Mouse (Mus musculus): ENCODE data around the gene Relt. TPM values are rescaled to one million over a fixed set of nuclear protein-coding genes. Genes with fewer than 3 reads are reported as not detected.
"Not testable (repeated sequence)": the region's sequence is repeated elsewhere in the genome, so short reads cannot be mapped to it uniquely, and the experiment has no call there.

Gene Relt
- polyA plus RNA-seq, 1 experiment from 2014 or later = 4.8 TPM

- Histone ChIP-seq H3K27me3 (ENCODE audit: insufficient read depth, low read length) (no peaks in the 10 kb centered on the region), H3K9me3 (ENCODE audit: low read length) (no peaks in the 10 kb centered on the region), H3K4me1 (ENCODE audit: insufficient read depth, low read length) (peaks cover 51% of the 10 kb centered on the region), H3K9ac (replicated peaks; ENCODE audit: low read length) (no peak overlapping the region; the same call in 1 of the 2 replicates), H3K36me3 (ENCODE audit: insufficient read depth, low read length) (no peaks in the 10 kb centered on the region), H3K27ac (ENCODE audit: low read length) (peak overlapping the region; percentile 25; the same call in 1 of the 2 replicates), H3K4me2 (replicated peaks; ENCODE audit: low read depth, low read length) (no peak overlapping the region), H3K4me3 (ENCODE audit: low read length) (no peak overlapping the region)
- WGBS = 43% methylated on average over 9 of the region's 9 CpGs
- ATAC-seq (ENCODE audit: low FRiP score, low TSS enrichment) = no peak
Observed at GRCm38 (mm10) chr7:100851481-100852356, 11.5 kb downstream of the Relt start.

GRCm38 (mm10) chr7:100849508-100849907, 13.7 kb downstream of the Relt start:
- Histone ChIP-seq H3K4me3 (ENCODE audit: low read length) (no peak overlapping the region), H3K27ac (ENCODE audit: low read length) (no peak overlapping the region), H3K9ac (replicated peaks; ENCODE audit: low read length) (no peak overlapping the region), H3K4me2 (replicated peaks; ENCODE audit: low read depth, low read length) (no peak overlapping the region), H3K4me1 (ENCODE audit: insufficient read depth, low read length) (peaks cover 35% of the 10 kb centered on the region), H3K36me3 (ENCODE audit: insufficient read depth, low read length) (no peaks in the 10 kb centered on the region), H3K9me3 (ENCODE audit: low read length) (no peaks in the 10 kb centered on the region), H3K27me3 (ENCODE audit: insufficient read depth, low read length) (no peaks in the 10 kb centered on the region)
- ATAC-seq (ENCODE audit: low FRiP score, low TSS enrichment) = no peak
- 93% methylated on average over 2 of the region's 2 CpGs for WGBS

GRCm38 (mm10) chr7:100848744-100849143, 14.5 kb downstream of the Relt start:
- H3K4me2 ChIP-seq (replicated peaks; ENCODE audit: low read depth, low read length) = no peak overlapping the region
- no peak overlapping the region for H3K4me3 ChIP-seq (ENCODE audit: low read length)
- no peaks in the 10 kb centered on the region for H3K27me3 ChIP-seq (ENCODE audit: insufficient read depth, low read length)
- H3K36me3 ChIP-seq (ENCODE audit: insufficient read depth, low read length) = no peaks in the 10 kb centered on the region
- no peaks in the 10 kb centered on the region for H3K9me3 ChIP-seq (ENCODE audit: low read length)
- no peak for ATAC-seq (ENCODE audit: low FRiP score, low TSS enrichment)
- WGBS = 36% methylated on average over 6 of the region's 6 CpGs
- H3K27ac ChIP-seq (ENCODE audit: low read length) = no peak overlapping the region
- no peak overlapping the region for H3K9ac ChIP-seq (replicated peaks; ENCODE audit: low read length)
- H3K4me1 ChIP-seq (ENCODE audit: insufficient read depth, low read length) = peaks cover 29% of the 10 kb centered on the region

GRCm38 (mm10) chr7:100847131-100847530, 16.1 kb downstream of the Relt start:
- WGBS = 89% methylated on average over 6 of the region's 6 CpGs

GRCm38 (mm10) chr7:100846033-100846432, 17.2 kb downstream of the Relt start:
- not testable (repeated sequence) for H3K27me3 ChIP-seq (ENCODE audit: insufficient read depth, low read length); ATAC-seq (ENCODE audit: low FRiP score, low TSS enrichment); H3K9me3 ChIP-seq (ENCODE audit: low read length); H3K4me3 ChIP-seq (ENCODE audit: low read length); H3K27ac ChIP-seq (ENCODE audit: low read length); H3K4me2 ChIP-seq (replicated peaks; ENCODE audit: low read depth, low read length); H3K4me1 ChIP-seq (ENCODE audit: insufficient read depth, low read length); H3K9ac ChIP-seq (replicated peaks; ENCODE audit: low read length); H3K36me3 ChIP-seq (ENCODE audit: insufficient read depth, low read length)
- 50% methylated on average over 7 of the region's 7 CpGs for WGBS

More at GRCm38 (mm10) chr7:100847131-100847530, 16.1 kb downstream of the Relt start:
- Histone ChIP-seq H3K36me3 (ENCODE audit: insufficient read depth, low read length) (no peaks in the 10 kb centered on the region), H3K27me3 (ENCODE audit: insufficient read depth, low read length) (no peaks in the 10 kb centered on the region), H3K4me1 (ENCODE audit: insufficient read depth, low read length) (peaks cover 16% of the 10 kb centered on the region), H3K4me3 (ENCODE audit: low read length) (no peak overlapping the region), H3K4me2 (replicated peaks; ENCODE audit: low read depth, low read length) (no peak overlapping the region), H3K9me3 (ENCODE audit: low read length) (no peaks in the 10 kb centered on the region), H3K27ac (ENCODE audit: low read length) (no peak overlapping the region), H3K9ac (replicated peaks; ENCODE audit: low read length) (no peak overlapping the region)
- no peak for ATAC-seq (ENCODE audit: low FRiP score, low TSS enrichment)

GRCm38 (mm10) chr7:100845412-100845811, 17.8 kb downstream of the Relt start:
- Histone ChIP-seq H3K27ac (ENCODE audit: low read length) (peak overlapping the region; percentile 59), H3K27me3 (ENCODE audit: insufficient read depth, low read length) (no peaks in the 10 kb centered on the region), H3K4me1 (ENCODE audit: insufficient read depth, low read length) (peaks cover 6% of the 10 kb centered on the region), H3K9me3 (ENCODE audit: low read length) (no peaks in the 10 kb centered on the region), H3K9ac (replicated peaks; ENCODE audit: low read length) (no peak overlapping the region), H3K4me2 (replicated peaks; ENCODE audit: low read depth, low read length) (no peak overlapping the region), H3K36me3 (ENCODE audit: insufficient read depth, low read length) (no peaks in the 10 kb centered on the region), H3K4me3 (ENCODE audit: low read length) (no peak overlapping the region)
- ATAC-seq (ENCODE audit: low FRiP score, low TSS enrichment) = peak; percentile 57; the same call in 1 of the 2 replicates
- WGBS = 13% methylated on average over 1 of the region's 1 CpGs

GRCm38 (mm10) chr7:100845026-100845400, 18.2 kb downstream of the Relt start:
- Histone ChIP-seq H3K4me3 (ENCODE audit: low read length) (no peak overlapping the region), H3K9ac (replicated peaks; ENCODE audit: low read length) (no peak overlapping the region), H3K4me2 (replicated peaks; ENCODE audit: low read depth, low read length) (no peak overlapping the region), H3K27me3 (ENCODE audit: insufficient read depth, low read length) (no peaks in the 10 kb centered on the region), H3K4me1 (ENCODE audit: insufficient read depth, low read length) (peaks cover 6% of the 10 kb centered on the region), H3K9me3 (ENCODE audit: low read length) (no peaks in the 10 kb centered on the region), H3K36me3 (ENCODE audit: insufficient read depth, low read length) (no peaks in the 10 kb centered on the region), H3K27ac (ENCODE audit: low read length) (peak overlapping the region; percentile 59)
- ATAC-seq (ENCODE audit: low FRiP score, low TSS enrichment) = no peak

- Histone ChIP-seq H3K4me2 (replicated peaks; ENCODE audit: low read depth, low read length) (no peak overlapping the region), H3K4me3 (ENCODE audit: low read length) (no peak overlapping the region), H3K9ac (replicated peaks; ENCODE audit: low read length) (no peak overlapping the region), H3K9me3 (ENCODE audit: low read length) (no peaks in the 10 kb centered on the region), H3K27me3 (ENCODE audit: insufficient read depth, low read length) (no peaks in the 10 kb centered on the region), H3K27ac (ENCODE audit: low read length) (no peak overlapping the region), H3K36me3 (ENCODE audit: insufficient read depth, low read length) (no peaks in the 10 kb centered on the region), H3K4me1 (ENCODE audit: insufficient read depth, low read length) (peaks cover 6% of the 10 kb centered on the region)
- 81% methylated on average over 2 of the region's 2 CpGs for WGBS
- ATAC-seq (ENCODE audit: low FRiP score, low TSS enrichment) = no peak
Observed at GRCm38 (mm10) chr7:100844385-100845025, 18.7 kb downstream of the Relt start.

- Histone ChIP-seq H3K4me2 (replicated peaks; ENCODE audit: low read depth, low read length) (no peak overlapping the region), H3K36me3 (ENCODE audit: insufficient read depth, low read length) (no peaks in the 10 kb centered on the region), H3K27ac (ENCODE audit: low read length) (no peak overlapping the region), H3K9me3 (ENCODE audit: low read length) (no peaks in the 10 kb centered on the region), H3K4me1 (ENCODE audit: insufficient read depth, low read length) (peaks cover 6% of the 10 kb centered on the region), H3K27me3 (ENCODE audit: insufficient read depth, low read length) (no peaks in the 10 kb centered on the region), H3K4me3 (ENCODE audit: low read length) (no peak overlapping the region), H3K9ac (replicated peaks; ENCODE audit: low read length) (no peak overlapping the region)
- ATAC-seq (ENCODE audit: low FRiP score, low TSS enrichment) = no peak
- 91% methylated on average over 2 of the region's 2 CpGs for WGBS
Observed at GRCm38 (mm10) chr7:100843866-100844265, 19.4 kb downstream of the Relt start.

- Histone ChIP-seq H3K36me3 (ENCODE audit: insufficient read depth, low read length) (peaks cover 9% of the 10 kb centered on the region), H3K9ac (replicated peaks; ENCODE audit: low read length) (no peak overlapping the region), H3K27ac (ENCODE audit: low read length) (no peak overlapping the region), H3K4me1 (ENCODE audit: insufficient read depth, low read length) (peaks cover 6% of the 10 kb centered on the region), H3K9me3 (ENCODE audit: low read length) (no peaks in the 10 kb centered on the region), H3K27me3 (ENCODE audit: insufficient read depth, low read length) (no peaks in the 10 kb centered on the region), H3K4me2 (replicated peaks; ENCODE audit: low read depth, low read length) (no peak overlapping the region), H3K4me3 (ENCODE audit: low read length) (no peak overlapping the region)
- no peak for ATAC-seq (ENCODE audit: low FRiP score, low TSS enrichment)
- 79% methylated on average over 5 of the region's 5 CpGs for WGBS
Observed at GRCm38 (mm10) chr7:100842175-100842574, 21.1 kb downstream of the Relt start.

Measured in kidney, embryonic 16.5 days (tissue).